Mouse (Mus musculus): Measurements from ENCODE around the gene Map7d1. TPM values are rescaled to one million over a fixed set of nuclear protein-coding genes. Genes with fewer than 3 reads are reported as not detected.

Gene Map7d1
- polyA plus RNA-seq, 1 experiment from 2014 or later, result 34.1 TPM

- Histone ChIP-seq H3K36me3 (no peaks in the 10 kb centered on the region), H3K9me3 (no peaks in the 10 kb centered on the region), H3K27ac (no peak overlapping the region), H3K4me3 (replicated peaks) (no peak overlapping the region), H3K27me3 (replicated peaks) (no peaks in the 10 kb centered on the region), H3K4me1 (no peaks in the 10 kb centered on the region), H3K9ac (no peak overlapping the region), H3K4me2 (no peak overlapping the region)
- 70% methylated on average over 6 of the region's 6 CpGs for whole genome bisulfite sequencing
- no peak for ATAC-seq (ENCODE audit: insufficient read depth, low FRiP score, low read depth)
Observed at GRCm38 (mm10) chr4:126217771-126218170, 38.4 kb downstream of the Map7d1 start.

GRCm38 (mm10) chr4:126207081-126207480 lies 49.1 kb downstream of the Map7d1 start:
- H3K9ac ChIP-seq, result no peak overlapping the region
- H3K27me3 ChIP-seq (replicated peaks), result no peaks in the 10 kb centered on the region
- no peak overlapping the region for H3K4me3 ChIP-seq (replicated peaks)
- H3K27ac ChIP-seq, result no peak overlapping the region
- WGBS, result 52% methylated on average over 6 of the region's 6 CpGs
- ATAC-seq (ENCODE audit: insufficient read depth, low FRiP score, low read depth), result no peak
- no peak overlapping the region for H3K4me2 ChIP-seq
- H3K36me3 ChIP-seq, result no peaks in the 10 kb centered on the region
- no peaks in the 10 kb centered on the region for H3K9me3 ChIP-seq
- no peaks in the 10 kb centered on the region; the same call in 1 of the 2 replicates for H3K4me1 ChIP-seq

GRCm38 (mm10) chr4:126205386-126205785 lies 50.8 kb downstream of the Map7d1 start:
- Histone ChIP-seq H3K27me3 (replicated peaks) (no peaks in the 10 kb centered on the region), H3K9ac (no peak overlapping the region), H3K36me3 (no peaks in the 10 kb centered on the region), H3K9me3 (no peaks in the 10 kb centered on the region), H3K4me3 (replicated peaks) (no peak overlapping the region), H3K4me1 (peaks cover 6% of the 10 kb centered on the region), H3K4me2 (no peak overlapping the region), H3K27ac (no peak overlapping the region)
- ATAC-seq (ENCODE audit: insufficient read depth, low FRiP score, low read depth), result no peak
- 62% methylated on average over 1 of the region's 1 CpGs for WGBS

- H3K9me3 ChIP-seq, result no peaks in the 10 kb centered on the region
Observed at GRCm38 (mm10) chr4:126204661-126205230, 51.4 kb downstream of the Map7d1 start.

GRCm38 (mm10) chr4:126204016-126204415 lies 52.1 kb downstream of the Map7d1 start:
- Histone ChIP-seq H3K27ac (peak overlapping the region; percentile 90; the same call in 1 of the 2 replicates), H3K36me3 (no peaks in the 10 kb centered on the region), H3K9ac (no peak overlapping the region), H3K4me3 (replicated peaks) (no peak overlapping the region), H3K4me1 (peaks cover 16% of the 10 kb centered on the region), H3K9me3 (no peaks in the 10 kb centered on the region), H3K27me3 (replicated peaks) (no peaks in the 10 kb centered on the region), H3K4me2 (no peak overlapping the region)
- ATAC-seq (ENCODE audit: insufficient read depth, low FRiP score, low read depth), result no peak
- WGBS, result 78% methylated on average over 8 of the region's 8 CpGs

More at GRCm38 (mm10) chr4:126204661-126205230, 51.4 kb downstream of the Map7d1 start:
- no peak overlapping the region for H3K4me3 ChIP-seq (replicated peaks)
- ATAC-seq (ENCODE audit: insufficient read depth, low FRiP score, low read depth), result no peak
- peaks cover 12% of the 10 kb centered on the region for H3K4me1 ChIP-seq
- no peak overlapping the region for H3K27ac ChIP-seq
- H3K27me3 ChIP-seq (replicated peaks), result no peaks in the 10 kb centered on the region
- no peak overlapping the region for H3K9ac ChIP-seq
- no peak overlapping the region for H3K4me2 ChIP-seq
- no peaks in the 10 kb centered on the region for H3K36me3 ChIP-seq
- WGBS, result 57% methylated on average over 12 of the region's 12 CpGs

GRCm38 (mm10) chr4:126203336-126203895 lies 52.7 kb downstream of the Map7d1 start:
- Histone ChIP-seq H3K4me1 (peaks cover 18% of the 10 kb centered on the region), H3K27me3 (replicated peaks) (no peaks in the 10 kb centered on the region), H3K36me3 (0 out of 2 replicates have a peak, but pooled peaks cover 3% of the 10 kb centered on the region), H3K4me3 (replicated peaks) (peak overlapping the region; percentile 67), H3K9ac (peak overlapping the region; percentile 37; the same call in 1 of the 2 replicates), H3K27ac (peak overlapping the region; percentile 90), H3K9me3 (no peaks in the 10 kb centered on the region), H3K4me2 (peak overlapping the region; percentile 55)
- no peak for ATAC-seq (ENCODE audit: insufficient read depth, low FRiP score, low read depth)
- WGBS, result 66% methylated on average over 10 of the region's 10 CpGs

GRCm38 (mm10) chr4:126202303-126203181 lies 53.6 kb downstream of the Map7d1 start, which contains the start of gene Thrap3:
Thrap3 (minus strand) TSS chr4:126202760.
- ATAC-seq (ENCODE audit: insufficient read depth, low FRiP score, low read depth), result peak; percentile 99
- WGBS, result under 1% methylated on average over 73 of the region's 75 CpGs
- peaks cover 3% of the 10 kb centered on the region; the same call in 1 of the 2 replicates for H3K36me3 ChIP-seq
- H3K27me3 ChIP-seq (replicated peaks), result no peaks in the 10 kb centered on the region
- peak within 1 kb of the TSS; percentile 62 for H3K4me2 ChIP-seq
- H3K27ac ChIP-seq, result peak within 1 kb of the TSS; percentile 99
- H3K9ac ChIP-seq, result peak within 1 kb of the TSS; percentile 65
- H3K4me3 ChIP-seq (replicated peaks), result peak within 1 kb of the TSS; percentile 67
- H3K4me1 ChIP-seq, result peaks cover 18% of the 10 kb centered on the region
- H3K9me3 ChIP-seq, result no peaks in the 10 kb centered on the region

GRCm38 (mm10) chr4:126201514-126202302 lies 54.4 kb downstream of the Map7d1 start:
- under 1% methylated on average over 28 of the region's 28 CpGs for WGBS
- Histone ChIP-seq H3K9ac (peak overlapping the region; percentile 65), H3K4me2 (peak overlapping the region; percentile 62), H3K4me1 (peaks cover 18% of the 10 kb centered on the region), H3K36me3 (peaks cover 3% of the 10 kb centered on the region; the same call in 1 of the 2 replicates), H3K9me3 (no peaks in the 10 kb centered on the region), H3K4me3 (replicated peaks) (peak overlapping the region; percentile 67), H3K27me3 (replicated peaks) (no peaks in the 10 kb centered on the region), H3K27ac (peak overlapping the region; percentile 99)
- no peak for ATAC-seq (ENCODE audit: insufficient read depth, low FRiP score, low read depth)

GRCm38 (mm10) chr4:126200656-126201055 lies 55.5 kb downstream of the Map7d1 start:
- no peaks in the 10 kb centered on the region for H3K27me3 ChIP-seq (replicated peaks)
- WGBS, result 22% methylated on average over 2 of the region's 2 CpGs
- ATAC-seq (ENCODE audit: insufficient read depth, low FRiP score, low read depth), result no peak

GRCm38 (mm10) chr4:126200036-126200435 lies 56.1 kb downstream of the Map7d1 start:
- Histone ChIP-seq H3K4me1 (peaks cover 18% of the 10 kb centered on the region), H3K36me3 (peaks cover 3% of the 10 kb centered on the region; the same call in 1 of the 2 replicates), H3K27ac (no peak overlapping the region), H3K9ac (no peak overlapping the region), H3K27me3 (replicated peaks) (no peaks in the 10 kb centered on the region), H3K4me2 (peak overlapping the region; percentile 62), H3K4me3 (replicated peaks) (peak overlapping the region; percentile 67), H3K9me3 (no peaks in the 10 kb centered on the region)
- 21% methylated on average over 1 of the region's 1 CpGs for WGBS
- no peak for ATAC-seq (ENCODE audit: insufficient read depth, low FRiP score, low read depth)

More at GRCm38 (mm10) chr4:126200656-126201055, 55.5 kb downstream of the Map7d1 start:
- H3K27ac ChIP-seq, result 0 out of 2 replicates have a peak overlapping the region, but pooled peaks have one; percentile 4
- H3K9ac ChIP-seq, result peak overlapping the region; percentile 25; the same call in 1 of the 2 replicates
- peaks cover 3% of the 10 kb centered on the region; the same call in 1 of the 2 replicates for H3K36me3 ChIP-seq
- H3K4me1 ChIP-seq, result peaks cover 18% of the 10 kb centered on the region
- H3K9me3 ChIP-seq, result no peaks in the 10 kb centered on the region
- H3K4me3 ChIP-seq (replicated peaks), result peak overlapping the region; percentile 67
- H3K4me2 ChIP-seq, result peak overlapping the region; percentile 62

- no peaks in the 10 kb centered on the region for H3K9me3 ChIP-seq
- H3K4me1 ChIP-seq, result peaks cover 18% of the 10 kb centered on the region
- no peak overlapping the region for H3K27ac ChIP-seq
- H3K27me3 ChIP-seq (replicated peaks), result no peaks in the 10 kb centered on the region
- H3K36me3 ChIP-seq, result peaks cover 4% of the 10 kb centered on the region; the same call in 1 of the 2 replicates
- WGBS, result 66% methylated on average over 6 of the region's 6 CpGs
- 0 out of 2 replicates have a peak overlapping the region, but pooled peaks have one; percentile 67 for H3K4me3 ChIP-seq (replicated peaks)
- H3K9ac ChIP-seq, result no peak overlapping the region
- 0 out of 2 replicates have a peak overlapping the region, but pooled peaks have one; percentile 11 for H3K4me2 ChIP-seq
- ATAC-seq (ENCODE audit: insufficient read depth, low FRiP score, low read depth), result no peak
Observed at GRCm38 (mm10) chr4:126199556-126199955, 56.6 kb downstream of the Map7d1 start.

Measured in stomach, embryonic 15.5 days (tissue).